Mouse (Mus musculus) common myeloid progenitor, adult 5-6 weeks (primary cell): ENCODE measurements around the gene Olfr147. TPM values are rescaled to one million over a fixed set of nuclear protein-coding genes. Genes with fewer than 3 reads are reported as not detected.
"Not testable (repeated sequence)": the region's sequence is repeated elsewhere in the genome, so short reads cannot be mapped to it uniquely, and the experiment has no call there.

Experiments
- ATAC-seq: replicated peaks from 2 replicates; pipeline ENCODE4 v1.8.0; 2016; ENCODE audit warnings: low read depth, mild to moderate bottlenecking, moderate TSS enrichment, inconsistent platforms; ENCODE audit not compliant: poor library complexity, severe bottlenecking
- total RNA-seq: library from RNA; stranded (forward); fragments of 200-1000, 187-1606 nt; gene quantifications from 2 replicates; pipeline ENCODE4 v1.2.3, GENCODE M21; 2017

The Olfr147 gene
- not detected in 2 replicates for total RNA-seq

DNA sequence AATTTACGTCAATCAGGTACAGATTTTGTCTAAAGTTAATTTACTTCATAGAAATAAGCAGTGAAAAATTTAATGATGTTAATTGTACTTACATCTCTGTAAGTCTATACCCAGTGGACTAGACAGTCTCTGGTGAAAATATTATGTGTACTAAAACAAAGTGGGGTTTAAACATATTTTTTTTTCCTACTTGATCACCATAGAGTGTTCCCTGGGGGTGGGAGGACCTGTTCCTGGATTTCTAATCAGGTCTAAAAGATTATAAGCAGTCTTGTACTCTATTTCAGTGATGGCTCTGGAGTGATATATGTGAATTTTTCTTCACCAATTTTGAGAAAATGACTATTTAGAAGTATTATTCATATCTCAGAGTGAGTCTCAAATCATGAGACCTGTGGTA lies at the start of gene Olfr147:
Gene Olfr147 (plus strand): TSS at position 301 of the 400 bp plus-strand sequence.
- no peak for ATAC-seq

DNA sequence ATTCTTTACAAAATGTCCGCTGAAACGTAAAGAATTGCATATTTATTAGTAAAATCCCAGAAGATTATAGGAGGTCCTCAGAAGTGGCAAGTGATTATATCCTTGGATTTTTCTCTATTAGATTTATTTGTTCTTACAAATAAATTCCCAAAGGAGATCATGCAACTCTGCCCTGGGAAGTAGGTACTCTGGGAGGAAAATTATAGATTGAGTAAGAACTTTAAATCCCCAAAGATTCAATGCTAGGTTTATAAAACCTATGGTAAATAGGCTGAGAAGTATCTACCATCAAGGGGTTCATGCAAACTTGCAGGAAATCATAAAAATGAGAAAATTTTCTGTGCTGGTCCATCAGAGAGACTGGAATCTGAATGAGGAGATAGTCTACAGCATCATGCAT lies 34.9 kb upstream of the Olfr147 start, which contains the start of gene Olfr250:
Gene Olfr250 (plus strand): TSS at position 301 of the 400 bp plus-strand sequence.
- ATAC-seq = no peak

DNA sequence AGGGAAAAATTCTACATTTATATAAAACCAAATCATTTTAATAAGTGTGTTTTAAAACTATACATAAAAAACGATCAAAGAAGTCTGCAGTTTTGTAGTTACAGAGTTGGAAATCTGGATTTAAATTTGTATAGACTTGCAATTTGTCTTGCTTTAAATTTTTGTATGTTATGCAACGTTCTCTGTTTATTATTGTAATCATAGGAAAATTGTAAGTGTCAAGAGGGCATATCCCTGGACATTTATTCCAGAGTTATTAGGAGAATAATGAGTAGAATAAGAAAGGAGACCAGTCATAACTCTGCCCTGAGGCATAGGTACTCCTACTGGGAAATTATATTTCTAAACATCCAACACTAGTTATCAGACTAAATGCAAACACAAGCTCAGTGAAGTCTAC lies 24.7 kb upstream of the Olfr147 start, which contains the start of gene Olfr251:
Gene Olfr251 (plus strand): TSS at position 301 of the 400 bp plus-strand sequence.
- no peak for ATAC-seq

DNA sequence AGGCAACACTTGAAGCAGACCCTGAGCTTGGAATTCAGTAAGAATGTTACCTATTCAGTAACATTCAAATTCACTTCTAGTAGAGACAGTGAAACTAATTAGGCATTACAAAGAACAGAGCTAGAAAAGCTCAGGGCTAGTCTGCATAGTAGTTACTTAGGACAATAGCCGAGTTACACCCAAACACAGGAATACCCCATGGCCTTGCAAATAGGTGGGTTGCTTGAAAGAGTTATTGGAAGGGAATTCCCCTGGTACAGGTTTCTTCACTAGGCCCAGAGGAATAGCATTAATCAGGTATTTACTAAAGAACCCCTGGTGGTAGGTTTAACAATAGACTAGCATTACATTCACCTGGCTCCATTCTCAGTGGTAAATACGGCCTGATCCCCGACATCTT lies 6.0 kb downstream of the Olfr147 start:
- not testable (repeated sequence) for ATAC-seq

DNA sequence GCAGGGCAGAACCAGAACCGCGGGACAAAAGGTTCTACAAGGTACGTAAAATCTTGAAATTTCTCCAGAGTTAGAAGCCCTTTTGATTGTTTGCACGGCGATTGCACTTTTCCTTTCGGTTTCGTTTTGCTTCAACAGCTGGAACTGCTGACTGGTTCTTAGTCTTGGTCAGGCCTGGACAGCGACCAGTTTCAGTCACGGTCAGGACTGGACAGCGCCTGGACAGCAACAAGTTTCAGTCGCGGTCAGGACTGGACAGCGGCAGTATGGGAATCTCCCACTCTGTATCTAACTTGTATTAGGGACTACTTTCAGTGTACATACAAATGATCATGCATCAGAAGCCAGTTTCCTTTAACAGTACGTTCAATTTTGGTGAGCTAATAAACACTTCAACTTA lies 12.0 kb downstream of the Olfr147 start:
- not testable (repeated sequence) for ATAC-seq

DNA sequence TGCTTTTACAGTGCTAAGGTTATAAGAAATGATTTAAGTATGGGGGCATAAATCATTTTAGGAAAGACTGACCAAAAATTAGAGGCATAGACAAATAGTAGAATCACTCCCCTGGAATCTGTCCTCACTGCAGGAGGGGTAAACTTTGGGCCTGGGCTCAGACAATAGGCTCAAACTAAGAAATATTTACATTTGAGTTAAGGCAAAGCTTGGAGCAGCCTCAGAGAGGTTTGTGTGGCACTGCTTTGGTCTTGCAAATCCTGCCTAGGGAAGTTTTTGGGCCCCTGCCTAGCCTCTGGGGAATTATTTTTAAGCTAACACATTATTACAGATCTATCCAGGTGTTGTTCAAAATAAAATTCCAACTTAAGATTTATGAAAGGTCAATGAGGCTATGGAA lies 22.3 kb downstream of the Olfr147 start:
- no peak for ATAC-seq

DNA sequence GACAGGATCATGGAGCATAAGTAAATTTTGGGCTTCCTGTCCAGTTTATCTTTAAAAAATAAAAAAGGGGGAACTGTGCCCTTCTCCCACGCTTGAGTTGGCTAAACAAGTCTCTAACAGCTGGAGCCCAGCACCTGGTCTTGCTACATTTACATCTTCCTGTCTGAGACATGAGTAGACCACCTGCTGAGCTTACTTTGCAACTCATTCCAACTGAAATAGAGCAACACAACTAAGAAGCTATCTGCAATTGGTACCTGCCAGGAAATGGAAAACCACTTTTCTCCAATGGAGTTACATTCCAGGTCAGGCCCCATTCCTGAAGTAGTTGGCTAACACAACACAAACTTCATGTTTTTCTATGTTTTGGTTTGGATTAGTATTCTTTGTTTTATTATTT lies 25.5 kb downstream of the Olfr147 start:
- ATAC-seq = no peak

DNA sequence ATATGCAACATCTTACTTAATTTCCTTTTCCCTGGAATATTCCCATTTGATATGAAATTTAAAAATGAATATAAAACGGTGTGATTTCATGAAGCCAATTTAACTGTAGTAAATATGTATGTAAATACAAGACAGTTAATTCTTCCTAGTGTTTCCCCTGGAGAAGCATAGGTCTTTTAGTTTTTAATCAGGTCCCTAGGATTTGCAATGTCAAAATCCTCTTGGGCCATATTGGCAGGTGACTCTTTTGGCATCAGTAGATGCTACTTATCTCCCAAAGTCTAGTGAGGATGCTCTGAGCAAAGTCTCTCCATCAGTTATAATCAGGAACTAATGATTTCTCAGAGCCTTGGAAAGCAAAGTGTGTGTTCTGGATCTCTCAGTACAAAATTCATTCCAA lies 27.7 kb downstream of the Olfr147 start, which contains the start of gene Olfr901:
Gene Olfr901 (plus strand): TSS at position 301 of the 400 bp plus-strand sequence.
- ATAC-seq = no peak

DNA sequence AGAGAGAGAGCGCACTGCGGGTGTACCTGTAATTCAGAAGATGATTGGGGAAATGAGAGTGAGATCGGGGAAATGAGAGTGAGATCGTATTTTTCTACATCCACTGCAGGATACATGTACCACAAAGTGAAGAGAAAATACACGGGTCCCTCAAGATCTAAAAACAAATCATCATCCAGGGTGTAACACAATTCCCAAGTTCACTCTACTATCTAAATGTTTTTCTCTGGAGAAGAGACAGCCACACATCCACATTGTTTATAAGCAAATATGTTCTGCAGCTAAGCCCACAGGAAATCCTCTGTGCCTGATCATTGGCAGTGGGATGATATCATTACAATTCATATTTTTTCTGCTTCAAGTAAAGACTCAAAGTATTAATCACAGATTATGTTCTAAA lies 45.9 kb downstream of the Olfr147 start, which contains the start of gene Olfr902:
Gene Olfr902 (plus strand): TSS at position 301 of the 400 bp plus-strand sequence.
- no peak for ATAC-seq

Other genes with a start within 250 kb of the Olfr147 start
- gene Olfr891, start 220.9 kb upstream of the Olfr147 start, total RNA-seq = not detected in 2 replicates
- gene Olfr893, start 193.3 kb upstream of the Olfr147 start, total RNA-seq = not detected in 2 replicates
- gene Olfr894, start 183.6 kb upstream of the Olfr147 start, total RNA-seq = not detected in 2 replicates
- gene Olfr143, start 148.9 kb upstream of the Olfr147 start, total RNA-seq = not detected in 2 replicates
- not detected in 2 replicates for gene Olfr895, start 133.8 kb upstream of the Olfr147 start, total RNA-seq
- not detected in 2 replicates for gene Olfr896-ps1, start 110.6 kb upstream of the Olfr147 start, total RNA-seq
- gene Olfr25, start 72.6 kb upstream of the Olfr147 start, total RNA-seq = not detected in 2 replicates
- gene Olfr898, start 53.3 kb upstream of the Olfr147 start, total RNA-seq = not detected in 2 replicates
- not detected in 2 replicates for gene Olfr250, start 34.8 kb upstream of the Olfr147 start, total RNA-seq
- gene Olfr251, start 24.6 kb upstream of the Olfr147 start, total RNA-seq = not detected in 2 replicates
- gene Olfr901, start 27.8 kb downstream of the Olfr147 start, total RNA-seq = not detected in 2 replicates
- not detected in 2 replicates for gene Olfr902, start 46.0 kb downstream of the Olfr147 start, total RNA-seq
- gene Olfr904, start 61.4 kb downstream of the Olfr147 start, total RNA-seq = not detected in 2 replicates
- gene Olfr905, start 69.4 kb downstream of the Olfr147 start, total RNA-seq = not detected in 2 replicates
- gene Olfr906, start 85.4 kb downstream of the Olfr147 start, total RNA-seq = not detected in 2 replicates
- not detected in 2 replicates for gene Olfr907, start 94.1 kb downstream of the Olfr147 start, total RNA-seq
- gene Olfr911-ps1, start 119.9 kb downstream of the Olfr147 start, total RNA-seq = not detected in 2 replicates
- gene Olfr910, start 136.2 kb downstream of the Olfr147 start, total RNA-seq = not detected in 2 replicates
- not detected in 2 replicates for gene Olfr912, start 178.5 kb downstream of the Olfr147 start, total RNA-seq
- gene Olfr913, start 191.1 kb downstream of the Olfr147 start, total RNA-seq = not detected in 2 replicates
- gene Olfr914, start 203.4 kb downstream of the Olfr147 start, total RNA-seq = not detected in 2 replicates